Mouse (Mus musculus): ENCODE results near the gene Mgrn1. TPM values are rescaled to one million over a fixed set of nuclear protein-coding genes. Genes with fewer than 3 reads are reported as not detected.
A peak's percentile ranks its signal among the peaks of the same experiment; 100 is the strongest.

Mgrn1 gene
- polyA plus RNA-seq, 1 experiment from 2014 or later, result 81.1 TPM

GRCm38 (mm10) chr16:4940311-4940850 lies 54.3 kb downstream of the Mgrn1 start:
- 82% methylated on average over 10 of the region's 10 CpGs for WGBS
- no peaks in the 10 kb centered on the region for H3K9me3 ChIP-seq (replicated peaks; ENCODE audit: control insufficient read depth, low read length)

GRCm38 (mm10) chr16:4941016-4941415 lies 55.0 kb downstream of the Mgrn1 start:
- Histone ChIP-seq H3K4me2 (ENCODE audit: low read depth, low read length) (no peak overlapping the region), H3K4me3 (replicated peaks; ENCODE audit: low read length) (no peak overlapping the region), H3K27ac (ENCODE audit: low read length) (no peak overlapping the region), H3K9ac (ENCODE audit: low read length) (no peak overlapping the region), H3K36me3 (ENCODE audit: control insufficient read depth, insufficient read depth, low read length) (peaks cover 31% of the 10 kb centered on the region), H3K4me1 (ENCODE audit: control insufficient read depth, insufficient read depth, low read length) (peaks cover 13% of the 10 kb centered on the region), H3K9me3 (replicated peaks; ENCODE audit: control insufficient read depth, low read length) (no peaks in the 10 kb centered on the region), H3K27me3 (ENCODE audit: control insufficient read depth, insufficient read depth, low read length) (no peaks in the 10 kb centered on the region)
- ATAC-seq (ENCODE audit: insufficient read depth, low FRiP score), result no peak

More at GRCm38 (mm10) chr16:4940311-4940850, 54.3 kb downstream of the Mgrn1 start:
- no peak overlapping the region for H3K27ac ChIP-seq (ENCODE audit: low read length)
- H3K4me1 ChIP-seq (ENCODE audit: control insufficient read depth, insufficient read depth, low read length), result peaks cover 13% of the 10 kb centered on the region
- H3K27me3 ChIP-seq (ENCODE audit: control insufficient read depth, insufficient read depth, low read length), result no peaks in the 10 kb centered on the region
- ATAC-seq (ENCODE audit: insufficient read depth, low FRiP score), result no peak
- H3K4me3 ChIP-seq (replicated peaks; ENCODE audit: low read length), result no peak overlapping the region
- peak overlapping the region; percentile 85; the same call in 1 of the 2 replicates for H3K4me2 ChIP-seq (ENCODE audit: low read depth, low read length)
- H3K9ac ChIP-seq (ENCODE audit: low read length), result peak overlapping the region; percentile 97
- peaks cover 31% of the 10 kb centered on the region for H3K36me3 ChIP-seq (ENCODE audit: control insufficient read depth, insufficient read depth, low read length)

GRCm38 (mm10) chr16:4942868-4943267 lies 56.8 kb downstream of the Mgrn1 start:
- Histone ChIP-seq H3K4me1 (ENCODE audit: control insufficient read depth, insufficient read depth, low read length) (peaks cover 13% of the 10 kb centered on the region), H3K4me3 (replicated peaks; ENCODE audit: low read length) (no peak overlapping the region), H3K4me2 (ENCODE audit: low read depth, low read length) (no peak overlapping the region), H3K9me3 (replicated peaks; ENCODE audit: control insufficient read depth, low read length) (no peaks in the 10 kb centered on the region), H3K36me3 (ENCODE audit: control insufficient read depth, insufficient read depth, low read length) (peaks cover 25% of the 10 kb centered on the region), H3K27me3 (ENCODE audit: control insufficient read depth, insufficient read depth, low read length) (no peaks in the 10 kb centered on the region), H3K27ac (ENCODE audit: low read length) (no peak overlapping the region), H3K9ac (ENCODE audit: low read length) (no peak overlapping the region)
- WGBS, result 95% methylated on average over 8 of the region's 8 CpGs
- ATAC-seq (ENCODE audit: insufficient read depth, low FRiP score), result no peak

- no peak for ATAC-seq (ENCODE audit: insufficient read depth, low FRiP score)
- Histone ChIP-seq H3K9me3 (replicated peaks; ENCODE audit: control insufficient read depth, low read length) (no peaks in the 10 kb centered on the region), H3K27ac (ENCODE audit: low read length) (no peak overlapping the region), H3K36me3 (ENCODE audit: control insufficient read depth, insufficient read depth, low read length) (peaks cover 25% of the 10 kb centered on the region), H3K4me1 (ENCODE audit: control insufficient read depth, insufficient read depth, low read length) (peaks cover 12% of the 10 kb centered on the region), H3K27me3 (ENCODE audit: control insufficient read depth, insufficient read depth, low read length) (no peaks in the 10 kb centered on the region), H3K4me3 (replicated peaks; ENCODE audit: low read length) (no peak overlapping the region), H3K9ac (ENCODE audit: low read length) (no peak overlapping the region), H3K4me2 (ENCODE audit: low read depth, low read length) (no peak overlapping the region)
- 91% methylated on average over 3 of the region's 3 CpGs for WGBS
These were observed 57.4 kb downstream of the Mgrn1 start for GRCm38 (mm10) chr16:4943431-4943830.

- H3K27me3 ChIP-seq (ENCODE audit: control insufficient read depth, insufficient read depth, low read length), result no peaks in the 10 kb centered on the region
- H3K4me2 ChIP-seq (ENCODE audit: low read depth, low read length), result no peak overlapping the region
- 76% methylated on average over 4 of the region's 4 CpGs for WGBS
- H3K9me3 ChIP-seq (replicated peaks; ENCODE audit: control insufficient read depth, low read length), result no peaks in the 10 kb centered on the region
- no peaks in the 10 kb centered on the region for H3K4me1 ChIP-seq (ENCODE audit: control insufficient read depth, insufficient read depth, low read length)
- ATAC-seq (ENCODE audit: insufficient read depth, low FRiP score), result no peak
- no peak overlapping the region for H3K27ac ChIP-seq (ENCODE audit: low read length)
- H3K9ac ChIP-seq (ENCODE audit: low read length), result no peak overlapping the region
- peaks cover 31% of the 10 kb centered on the region for H3K36me3 ChIP-seq (ENCODE audit: control insufficient read depth, insufficient read depth, low read length)
- no peak overlapping the region for H3K4me3 ChIP-seq (replicated peaks; ENCODE audit: low read length)
These were observed 59.4 kb downstream of the Mgrn1 start for GRCm38 (mm10) chr16:4945415-4945814.

GRCm38 (mm10) chr16:4946155-4946554 lies 60.1 kb downstream of the Mgrn1 start:
- Histone ChIP-seq H3K4me3 (replicated peaks; ENCODE audit: low read length) (no peak overlapping the region), H3K4me2 (ENCODE audit: low read depth, low read length) (no peak overlapping the region), H3K9ac (ENCODE audit: low read length) (no peak overlapping the region), H3K9me3 (replicated peaks; ENCODE audit: control insufficient read depth, low read length) (no peaks in the 10 kb centered on the region), H3K27me3 (ENCODE audit: control insufficient read depth, insufficient read depth, low read length) (no peaks in the 10 kb centered on the region), H3K4me1 (ENCODE audit: control insufficient read depth, insufficient read depth, low read length) (no peaks in the 10 kb centered on the region), H3K27ac (ENCODE audit: low read length) (no peak overlapping the region), H3K36me3 (ENCODE audit: control insufficient read depth, insufficient read depth, low read length) (peaks cover 27% of the 10 kb centered on the region)
- WGBS, result 93% methylated on average over 3 of the region's 3 CpGs
- no peak for ATAC-seq (ENCODE audit: insufficient read depth, low FRiP score)

GRCm38 (mm10) chr16:4947378-4947777 lies 61.3 kb downstream of the Mgrn1 start:
- H3K4me1 ChIP-seq (ENCODE audit: control insufficient read depth, insufficient read depth, low read length), result no peaks in the 10 kb centered on the region
- no peak overlapping the region for H3K27ac ChIP-seq (ENCODE audit: low read length)
- no peak for ATAC-seq (ENCODE audit: insufficient read depth, low FRiP score)
- no peak overlapping the region for H3K4me3 ChIP-seq (replicated peaks; ENCODE audit: low read length)
- H3K4me2 ChIP-seq (ENCODE audit: low read depth, low read length), result no peak overlapping the region
- peaks cover 19% of the 10 kb centered on the region for H3K36me3 ChIP-seq (ENCODE audit: control insufficient read depth, insufficient read depth, low read length)
- no peak overlapping the region for H3K9ac ChIP-seq (ENCODE audit: low read length)
- WGBS, result 84% methylated on average over 4 of the region's 4 CpGs
- no peaks in the 10 kb centered on the region for H3K27me3 ChIP-seq (ENCODE audit: control insufficient read depth, insufficient read depth, low read length)
- no peaks in the 10 kb centered on the region for H3K9me3 ChIP-seq (replicated peaks; ENCODE audit: control insufficient read depth, low read length)

- Histone ChIP-seq H3K4me2 (ENCODE audit: low read depth, low read length) (no peak overlapping the region), H3K27ac (ENCODE audit: low read length) (no peak overlapping the region), H3K27me3 (ENCODE audit: control insufficient read depth, insufficient read depth, low read length) (no peaks in the 10 kb centered on the region), H3K4me3 (replicated peaks; ENCODE audit: low read length) (no peak overlapping the region), H3K4me1 (ENCODE audit: control insufficient read depth, insufficient read depth, low read length) (no peaks in the 10 kb centered on the region), H3K9me3 (replicated peaks; ENCODE audit: control insufficient read depth, low read length) (no peaks in the 10 kb centered on the region), H3K9ac (ENCODE audit: low read length) (no peak overlapping the region), H3K36me3 (ENCODE audit: control insufficient read depth, insufficient read depth, low read length) (peaks cover 32% of the 10 kb centered on the region)
- 88% methylated on average over 3 of the region's 3 CpGs for WGBS
- ATAC-seq (ENCODE audit: insufficient read depth, low FRiP score), result no peak
These were observed 70.6 kb downstream of the Mgrn1 start for GRCm38 (mm10) chr16:4956609-4957008.

GRCm38 (mm10) chr16:4957446-4957845 lies 71.4 kb downstream of the Mgrn1 start:
- Histone ChIP-seq H3K36me3 (ENCODE audit: control insufficient read depth, insufficient read depth, low read length) (peaks cover 29% of the 10 kb centered on the region), H3K4me3 (replicated peaks; ENCODE audit: low read length) (no peak overlapping the region), H3K27me3 (ENCODE audit: control insufficient read depth, insufficient read depth, low read length) (no peaks in the 10 kb centered on the region), H3K9ac (ENCODE audit: low read length) (no peak overlapping the region), H3K9me3 (replicated peaks; ENCODE audit: control insufficient read depth, low read length) (no peaks in the 10 kb centered on the region), H3K4me1 (ENCODE audit: control insufficient read depth, insufficient read depth, low read length) (peaks cover 5% of the 10 kb centered on the region; the same call in 1 of the 2 replicates), H3K4me2 (ENCODE audit: low read depth, low read length) (no peak overlapping the region), H3K27ac (ENCODE audit: low read length) (no peak overlapping the region)
- no peak for ATAC-seq (ENCODE audit: insufficient read depth, low FRiP score)
- 85% methylated on average over 3 of the region's 3 CpGs for WGBS
